Mouse (Mus musculus) Muller cell, postnatal 12 days (primary cell): ENCODE measurements around the gene Marf1.
"Not testable (repeated sequence)": the region's sequence is repeated elsewhere in the genome, so short reads cannot be mapped to it uniquely, and the experiment has no call there.

ENCODE experiments used
- DNase-seq: peaks from one replicate; pipeline ENCODE4 v3.0.0-alpha.2; 2015; ENCODE audit errors: inconsistent ontology term

Gene Marf1

DNA sequence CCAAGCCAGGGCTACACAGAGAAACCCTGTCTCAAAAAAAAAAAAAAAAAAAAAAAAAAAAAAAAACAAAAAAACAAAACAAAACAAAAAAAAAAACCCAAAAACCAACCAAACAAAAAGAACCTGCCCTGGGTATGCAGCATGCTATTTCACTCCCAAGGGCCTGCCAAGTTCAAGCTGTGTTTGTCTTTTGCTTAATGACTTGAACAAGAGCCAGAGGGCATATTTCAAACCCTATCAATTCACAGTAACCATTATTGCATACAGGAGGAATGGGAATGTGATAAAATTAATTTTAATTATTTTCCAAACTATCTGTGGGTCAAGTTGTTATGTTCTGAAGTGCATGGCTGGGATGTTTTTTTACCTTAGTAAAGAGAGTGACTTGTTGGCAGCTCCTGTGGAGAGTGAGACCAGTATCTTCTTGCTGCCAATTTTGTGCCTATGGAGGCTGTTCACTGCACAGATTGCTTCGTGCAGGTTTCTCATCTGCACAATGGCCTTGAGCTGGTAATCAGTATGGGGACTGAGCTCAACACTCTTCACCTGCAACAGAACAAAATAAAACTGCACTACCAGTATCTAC is 25.1 kb downstream of the Marf1 start:
- peak; percentile 60 for DNase-seq

DNA sequence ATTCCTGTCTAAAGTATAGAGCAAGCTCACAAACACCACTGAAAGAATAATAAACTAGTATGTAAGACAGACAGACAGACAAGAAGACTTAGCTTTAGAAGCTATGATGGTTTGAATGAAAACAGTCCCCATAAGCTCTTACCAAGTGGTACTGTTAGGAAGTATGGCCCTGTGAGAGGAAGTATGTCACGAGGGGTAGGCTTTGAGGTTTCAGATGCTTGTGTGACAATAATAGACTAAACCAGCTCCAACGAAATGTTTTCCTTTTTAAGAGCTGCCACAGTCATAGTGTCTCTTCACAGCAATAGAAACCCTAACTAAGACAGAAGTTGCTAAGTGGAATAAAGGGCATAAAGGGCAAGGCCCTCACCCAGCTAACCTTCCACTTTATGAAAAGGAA is 28.1 kb downstream of the Marf1 start:
- no peak for DNase-seq

DNA sequence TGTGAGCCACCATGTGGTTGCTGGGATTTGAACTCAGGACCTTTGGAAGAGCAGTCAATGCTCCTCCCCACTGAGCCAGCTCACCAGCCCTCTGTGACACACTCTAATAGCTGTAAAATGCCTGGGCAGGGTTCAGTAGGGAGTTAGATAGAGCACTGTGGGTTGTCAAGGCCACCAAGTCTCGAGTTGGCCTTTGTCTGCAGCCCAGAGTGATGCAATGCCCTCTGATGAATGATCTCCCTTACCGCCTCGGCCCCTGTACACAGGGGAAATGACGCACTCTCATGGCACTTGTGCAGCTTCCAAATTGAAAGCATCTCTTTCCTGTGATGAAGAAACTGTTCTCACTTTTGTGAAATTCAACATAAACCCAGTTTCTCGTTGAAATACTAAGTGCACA is 31.3 kb downstream of the Marf1 start:
- DNase-seq, result no peak

DNA sequence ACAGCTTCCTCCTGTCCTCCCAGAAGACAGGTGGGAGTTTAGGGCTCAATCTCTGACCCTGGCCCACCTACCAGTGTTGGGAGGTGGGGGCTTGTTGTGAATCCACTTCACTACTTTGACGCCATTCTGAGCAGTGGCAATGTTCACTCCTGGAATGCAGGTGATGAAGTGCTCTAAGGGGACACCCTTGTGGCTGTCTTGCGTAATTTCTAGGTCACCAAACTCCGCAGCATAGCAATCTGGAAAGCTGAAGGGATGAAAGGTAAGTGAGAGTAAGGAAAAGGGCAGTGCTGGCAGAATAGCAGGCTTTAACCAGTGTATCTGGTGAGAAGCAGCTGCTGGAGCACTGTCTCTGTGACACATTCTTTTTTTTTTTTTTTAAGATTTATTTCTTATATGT is 31.8 kb downstream of the Marf1 start:
- no peak for DNase-seq

DNA sequence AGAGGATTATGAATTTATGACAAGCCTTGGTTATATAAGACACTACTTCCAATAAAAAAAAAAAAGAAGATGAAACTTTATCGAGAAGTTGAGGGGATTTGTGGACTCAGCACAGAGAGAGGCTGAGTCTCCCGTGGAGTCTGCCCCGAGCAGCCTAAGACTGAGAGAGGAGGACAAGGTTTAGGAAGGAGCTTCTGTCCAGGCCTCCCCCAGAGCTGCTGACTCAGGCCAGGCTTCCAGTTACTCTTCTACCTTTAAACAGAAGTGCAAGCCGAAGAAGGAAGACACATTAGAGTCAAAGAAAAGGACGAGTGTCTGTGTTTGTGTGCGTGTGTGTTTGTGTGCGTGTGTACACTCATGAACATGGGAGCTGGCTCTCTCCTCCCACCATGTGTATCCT is 32.4 kb downstream of the Marf1 start:
- no peak for DNase-seq

DNA sequence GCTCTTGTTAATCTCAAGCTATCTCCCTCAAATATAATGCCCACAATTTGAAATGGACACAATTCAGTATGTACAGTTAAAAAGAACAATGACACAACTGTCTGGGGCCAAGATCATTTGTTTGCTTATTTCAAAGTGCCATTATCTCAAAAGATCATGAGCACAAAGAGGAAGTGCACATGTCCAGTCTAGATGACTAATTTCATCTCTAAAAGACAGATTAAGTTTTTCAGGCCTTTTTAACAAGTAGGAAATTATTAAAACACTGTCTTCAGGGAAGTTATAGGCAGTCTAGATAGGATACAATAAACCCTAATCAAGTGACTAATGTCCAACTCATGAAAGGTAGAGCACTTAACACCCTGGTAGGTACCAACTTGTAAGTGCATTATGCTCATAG is 34.2 kb downstream of the Marf1 start:
- no peak for DNase-seq

DNA sequence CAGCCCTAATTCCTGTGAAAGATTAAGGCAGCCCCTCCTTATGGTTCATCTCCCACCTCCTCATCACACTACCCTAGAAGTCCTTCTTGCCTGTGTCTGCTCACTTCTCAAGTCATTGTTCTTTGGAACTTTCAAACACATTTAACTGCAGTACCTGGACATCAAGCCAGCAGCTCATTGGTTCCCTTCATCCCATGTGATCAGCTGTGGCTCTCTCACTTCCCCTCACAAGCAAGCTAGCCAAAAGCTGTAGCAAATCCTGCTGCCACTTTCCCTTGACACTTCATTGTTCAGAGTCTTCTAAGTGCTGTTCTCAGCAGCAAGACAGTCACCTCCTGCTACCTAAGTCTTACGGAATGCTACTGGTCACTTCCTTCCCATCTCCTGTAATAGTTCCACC is 37.9 kb downstream of the Marf1 start:
- DNase-seq, result no peak

DNA sequence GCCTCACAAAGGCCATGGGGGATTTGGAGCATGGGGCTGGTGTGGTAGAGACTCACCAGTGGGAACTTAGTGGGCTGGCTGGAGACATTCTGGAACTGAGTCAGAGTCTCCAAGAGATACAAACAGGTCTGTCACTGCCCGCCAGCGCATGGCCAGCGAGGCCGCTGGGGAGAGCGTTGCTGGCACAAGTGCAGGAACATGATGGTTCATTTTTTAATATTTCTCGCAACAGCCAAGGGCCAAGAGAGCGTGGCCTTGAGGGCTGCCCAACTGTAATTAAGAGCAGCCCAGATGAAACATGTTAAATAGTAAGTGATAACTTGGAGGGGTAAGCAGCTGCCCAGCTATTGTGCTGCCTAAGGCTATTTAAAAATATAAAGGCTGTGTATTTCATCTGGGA is 38.4 kb downstream of the Marf1 start:
- no peak for DNase-seq

DNA sequence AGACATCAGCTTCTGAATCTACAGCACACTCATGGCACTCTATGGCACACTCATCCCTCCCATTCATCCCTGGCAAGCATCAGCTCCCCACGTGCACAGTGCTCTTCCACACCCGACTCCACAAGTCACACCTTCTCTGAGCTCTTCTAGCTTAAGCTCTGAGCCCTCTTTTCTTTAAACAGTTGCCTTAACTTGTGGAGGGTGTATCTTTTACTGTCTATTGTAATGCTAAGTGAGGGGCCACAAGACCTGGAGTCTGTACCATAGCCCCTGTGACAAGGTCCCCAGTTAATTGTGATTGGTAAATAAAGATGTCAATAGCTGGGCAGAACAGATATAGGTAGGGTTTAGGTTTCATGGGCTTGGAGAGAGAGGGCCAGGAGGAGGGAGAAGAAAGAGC is 39.2 kb downstream of the Marf1 start:
- no peak for DNase-seq

DNA sequence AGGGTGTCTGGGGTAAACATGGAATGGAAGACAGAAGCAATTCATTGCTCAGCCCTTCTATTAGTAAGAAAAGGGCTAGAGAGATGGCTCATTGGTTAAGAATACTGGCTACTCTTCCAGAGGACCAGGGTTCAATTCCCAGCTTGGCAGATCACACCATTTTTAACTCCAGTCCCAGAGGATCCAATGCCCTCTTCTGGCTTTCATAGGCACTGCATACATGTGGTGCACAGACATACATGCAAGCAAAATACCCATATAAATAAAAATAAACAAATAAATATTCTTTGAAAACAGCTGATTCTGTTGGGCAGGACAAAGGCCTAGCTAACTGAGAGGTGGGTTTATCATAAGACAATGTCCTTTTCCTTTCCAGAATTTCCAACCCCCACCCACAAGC is 40.6 kb downstream of the Marf1 start:
- no peak for DNase-seq

DNA sequence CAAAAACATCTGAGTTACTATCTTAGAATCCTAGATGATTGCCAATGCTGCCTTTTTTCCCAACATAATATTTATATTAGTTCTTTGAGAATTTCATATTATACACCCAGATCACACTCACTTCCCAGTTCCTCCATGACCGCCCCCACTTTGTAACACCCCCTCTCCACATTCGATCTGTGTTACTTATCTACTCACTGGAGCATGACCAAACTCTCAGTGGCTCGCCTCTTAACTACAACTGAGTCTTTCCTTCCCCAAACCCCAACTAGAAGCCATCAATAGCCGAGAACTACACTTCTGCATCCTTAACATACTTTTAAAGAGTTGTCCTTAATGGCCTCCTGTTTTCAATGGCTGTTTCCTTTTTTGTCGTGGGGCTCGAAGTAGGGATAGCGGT is 41.6 kb downstream of the Marf1 start:
- no peak for DNase-seq

DNA sequence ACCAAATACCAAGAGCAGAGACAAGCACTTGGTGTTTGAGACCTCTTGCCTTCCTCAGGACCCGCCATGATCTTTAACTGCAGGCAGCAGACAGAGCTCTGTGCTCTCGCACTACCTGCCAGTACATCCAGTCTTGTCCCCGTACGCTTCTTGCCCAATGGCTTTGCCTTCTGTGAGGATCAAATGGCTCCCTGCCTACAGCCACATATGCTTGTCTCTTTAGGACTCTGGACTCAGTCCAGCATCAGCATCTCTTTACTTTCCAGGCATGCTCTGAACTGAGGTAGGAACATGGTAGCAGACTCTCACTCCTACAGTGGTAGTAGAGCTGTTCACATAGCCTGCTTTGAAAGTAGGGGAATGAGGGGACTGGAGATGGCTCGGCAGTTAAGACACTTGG is 42.2 kb downstream of the Marf1 start:
- DNase-seq, result no peak

DNA sequence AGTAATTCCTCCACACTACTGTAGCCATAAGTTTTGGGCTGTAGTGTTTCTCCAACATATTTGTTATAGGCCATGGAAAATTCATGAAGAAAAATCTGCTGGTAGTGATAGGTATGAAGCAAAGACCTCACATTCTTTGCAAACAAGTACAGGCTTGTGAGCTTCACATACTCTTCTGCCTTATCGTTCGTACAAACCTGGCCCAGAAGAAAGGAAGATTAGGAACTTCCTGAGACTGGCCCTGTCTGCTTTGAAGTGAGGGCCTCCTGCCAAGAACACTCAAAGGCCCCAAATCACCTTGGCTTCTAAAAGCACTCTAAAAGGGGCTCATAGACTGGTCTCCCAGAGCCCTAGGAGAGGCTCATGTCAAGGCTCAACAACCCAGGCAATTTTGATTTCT is 45.9 kb downstream of the Marf1 start:
- no peak for DNase-seq

DNA sequence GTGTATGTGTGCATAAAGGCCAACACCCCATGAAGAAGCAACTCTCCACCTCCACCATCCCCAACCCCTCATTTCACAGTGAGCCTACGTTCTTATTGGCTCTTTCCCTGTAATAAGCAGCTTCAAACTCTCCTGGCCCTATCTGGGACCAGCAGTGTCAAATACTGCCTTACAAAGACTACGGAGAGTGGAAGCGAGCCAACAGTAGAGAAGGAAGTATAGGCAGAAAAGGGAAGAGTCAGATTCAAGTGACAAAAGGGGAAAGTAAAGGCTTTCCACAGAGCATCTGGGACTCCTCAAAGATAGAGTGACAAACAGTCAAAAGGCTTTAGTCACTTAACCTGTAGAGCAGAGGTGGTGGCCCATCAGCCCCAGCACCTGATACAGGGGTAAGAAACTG is 50.4 kb downstream of the Marf1 start:
- DNase-seq, result no peak

DNA sequence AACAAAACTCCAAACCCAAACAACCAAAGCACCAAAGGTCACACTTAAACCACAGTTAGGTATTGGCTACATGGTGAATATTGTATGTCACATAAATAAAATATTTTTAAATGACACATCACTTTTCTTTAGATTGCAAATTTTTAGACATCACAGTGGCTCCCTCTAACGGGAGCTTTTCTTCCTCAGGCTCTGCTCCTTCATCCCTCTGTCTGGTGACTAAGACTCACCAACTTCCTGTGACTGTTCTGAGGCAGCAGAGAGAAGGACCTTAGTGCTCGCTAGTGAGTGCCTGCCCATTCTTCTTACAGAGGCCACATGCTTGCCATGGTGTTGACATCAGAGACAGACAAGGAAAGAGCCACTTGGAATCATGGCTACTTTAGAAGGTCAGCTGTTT is 51.0 kb downstream of the Marf1 start:
- DNase-seq, result peak; percentile 11

DNA sequence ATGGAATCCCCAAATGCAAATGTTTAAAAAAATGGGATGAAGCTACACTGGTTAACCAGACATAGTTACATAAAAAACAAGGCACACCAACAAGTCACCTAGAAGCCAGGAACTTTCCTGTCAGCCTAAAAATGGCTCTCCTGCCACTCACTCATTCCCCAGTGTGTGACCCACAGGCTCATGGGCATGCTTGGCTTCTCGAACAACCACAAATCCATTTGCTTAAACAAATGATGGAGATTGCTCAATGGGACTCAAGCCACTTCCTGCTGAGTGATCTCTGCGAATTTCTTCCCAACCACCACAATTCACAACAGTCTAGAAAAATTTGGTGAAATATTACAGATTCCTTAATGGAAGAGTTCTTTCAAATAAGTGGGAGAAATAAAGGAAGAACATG is 52.2 kb downstream of the Marf1 start:
- peak; percentile 72 for DNase-seq

DNA sequence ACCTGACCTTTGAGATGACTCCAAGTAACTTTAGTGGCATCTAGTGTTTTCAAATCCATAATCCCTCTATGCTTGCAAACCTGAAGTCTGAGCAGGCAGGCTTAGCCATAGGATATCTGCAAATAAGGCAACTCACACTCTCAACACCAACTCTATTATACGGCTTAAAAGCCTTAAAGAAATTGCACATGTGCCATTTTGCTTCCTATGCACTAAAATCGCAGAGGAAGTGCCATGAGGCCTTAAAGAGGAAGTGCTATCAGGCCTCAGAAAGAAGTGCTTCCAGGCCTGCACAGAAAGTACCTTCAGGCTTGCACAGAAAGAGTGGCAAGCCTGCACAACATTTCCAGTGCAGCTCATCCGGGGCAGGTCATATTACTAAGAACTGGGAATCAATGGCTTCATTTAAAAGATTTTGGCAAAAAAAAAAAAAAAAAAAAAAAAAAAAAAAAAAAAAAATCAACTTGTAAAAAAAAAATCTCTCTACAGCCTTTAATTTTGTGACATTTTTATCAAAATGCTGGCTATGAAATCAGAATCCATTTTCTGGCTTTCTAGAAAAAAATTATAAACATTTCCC is 53.4 kb downstream of the Marf1 start:
- DNase-seq, result no peak

DNA sequence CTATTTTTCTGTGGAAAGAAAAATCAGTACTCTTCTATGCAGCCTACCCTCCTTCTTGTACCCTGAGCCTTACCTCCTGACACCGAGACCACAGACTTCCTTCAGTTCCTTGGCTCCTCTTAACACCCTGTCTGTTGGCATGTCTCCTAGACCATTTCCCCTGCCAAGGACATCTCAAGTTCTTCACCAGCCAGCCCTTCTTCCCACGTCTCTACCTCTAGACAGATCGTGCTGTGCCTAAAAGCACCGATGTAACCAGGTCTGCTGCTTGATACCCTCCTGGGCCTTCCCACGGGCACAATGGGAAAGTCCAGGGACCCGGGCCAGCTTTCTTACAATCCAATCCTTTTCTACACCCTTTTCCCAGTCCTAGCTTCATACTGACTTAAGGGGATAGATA is 57.3 kb downstream of the Marf1 start:
- no peak for DNase-seq

DNA sequence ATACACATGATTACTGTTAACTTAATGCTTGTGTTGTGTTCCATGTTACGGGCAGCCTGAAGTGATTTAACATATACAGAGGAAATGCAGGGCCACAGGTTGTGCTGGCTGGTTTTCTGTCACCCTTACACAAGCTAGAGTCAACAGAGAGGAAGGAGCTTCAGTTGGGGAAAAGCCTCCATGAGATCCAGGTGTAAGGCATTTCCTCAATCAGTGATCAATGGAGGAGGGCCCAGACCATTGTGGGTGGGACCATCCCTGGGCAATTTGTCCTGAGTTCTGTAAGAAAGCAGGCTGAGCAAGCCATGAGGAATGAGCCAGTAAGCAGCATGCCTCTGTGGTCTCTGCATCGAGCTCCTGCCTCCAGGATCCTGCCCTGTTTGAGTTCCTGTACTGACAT is 71.4 kb downstream of the Marf1 start:
- no peak for DNase-seq

DNA sequence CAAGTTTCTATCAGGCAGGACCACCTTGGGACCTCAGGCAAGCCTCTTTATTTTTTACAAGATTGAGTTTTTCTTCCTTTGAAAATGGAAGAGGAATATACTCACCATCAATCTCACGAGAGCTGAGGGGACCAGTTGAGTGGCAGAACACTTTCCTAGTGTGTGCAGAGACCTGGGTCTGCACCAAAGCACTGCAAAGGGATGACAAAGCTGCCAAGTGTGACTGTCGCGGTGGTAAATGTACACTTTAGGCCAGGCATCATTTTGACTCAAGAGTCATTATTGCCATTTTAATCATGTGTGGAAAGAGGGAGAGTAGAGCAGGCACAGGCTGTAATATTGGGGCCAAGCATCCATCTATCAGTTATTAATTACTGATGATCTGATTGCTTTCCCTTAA is 73.9 kb downstream of the Marf1 start:
- no peak for DNase-seq

DNA sequence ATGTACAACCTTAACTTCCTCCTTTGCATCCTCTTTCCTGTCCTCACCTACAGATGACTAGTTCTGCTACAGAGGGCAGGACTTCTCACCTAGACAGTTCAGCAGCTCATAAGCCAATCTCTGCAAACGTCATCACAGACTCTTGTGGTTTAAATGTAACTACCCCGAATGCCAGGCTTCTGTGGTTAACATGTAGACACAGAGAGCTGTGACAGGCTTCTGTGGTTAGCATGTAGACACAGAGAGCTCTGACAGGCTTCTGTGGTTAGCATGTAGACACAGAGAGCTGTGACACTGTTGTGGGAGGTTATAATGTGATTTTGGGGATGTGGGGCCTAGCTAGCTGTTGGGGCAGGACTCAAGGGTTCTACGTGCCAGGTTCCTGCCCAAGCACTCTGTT is 74.9 kb downstream of the Marf1 start:
- no peak for DNase-seq

DNA sequence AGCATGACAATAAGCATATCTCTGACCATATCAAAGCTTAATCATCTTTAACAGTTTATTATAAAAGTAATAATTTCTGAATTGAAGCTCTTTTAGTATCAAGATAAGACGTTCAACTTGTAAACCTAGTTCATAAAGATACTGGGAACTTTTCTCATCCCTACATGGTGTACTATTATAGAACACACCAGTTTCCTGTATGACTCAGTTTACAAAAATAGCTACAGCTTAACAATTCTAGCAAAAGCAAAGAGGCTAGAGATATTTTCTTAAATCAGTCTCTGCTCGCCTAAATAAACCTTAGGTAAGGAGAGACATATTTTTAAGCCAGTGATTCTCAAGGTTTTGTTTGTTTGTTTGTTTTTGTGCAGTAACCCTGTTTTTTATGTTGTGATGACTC is 80.2 kb downstream of the Marf1 start:
- no peak for DNase-seq

DNA sequence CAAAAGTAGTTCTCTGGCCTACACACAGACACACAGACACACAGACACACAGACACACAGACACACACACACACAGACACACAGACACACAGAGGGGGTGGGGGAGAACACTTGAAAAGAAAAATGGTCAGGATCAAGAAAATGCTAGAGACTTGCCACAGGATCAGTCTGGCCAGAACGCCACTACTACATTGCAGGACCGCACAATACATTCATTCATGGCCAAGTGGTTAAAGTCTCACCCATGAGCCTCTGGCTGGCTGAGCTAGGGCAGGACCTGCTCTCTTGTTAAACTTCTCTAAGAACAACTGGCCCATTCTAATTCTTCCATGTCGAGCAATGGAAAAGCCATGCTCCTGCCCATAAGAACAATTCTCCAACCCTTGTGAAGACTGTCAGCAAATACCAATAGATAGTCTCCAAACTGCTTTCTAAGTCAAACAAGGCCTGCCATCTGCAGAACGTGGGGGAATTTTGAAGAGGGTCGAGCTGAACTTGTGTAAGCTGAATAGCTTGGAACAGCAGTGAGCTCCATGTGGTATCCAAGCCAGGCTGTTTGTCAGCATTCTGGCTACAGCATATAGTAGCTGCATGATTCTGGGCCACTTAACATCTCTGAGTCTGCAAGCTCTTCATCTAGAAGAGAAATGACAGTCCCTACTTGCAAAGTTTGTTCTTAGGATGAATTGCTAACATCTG is 92.5 kb downstream of the Marf1 start:
- no peak for DNase-seq

DNA sequence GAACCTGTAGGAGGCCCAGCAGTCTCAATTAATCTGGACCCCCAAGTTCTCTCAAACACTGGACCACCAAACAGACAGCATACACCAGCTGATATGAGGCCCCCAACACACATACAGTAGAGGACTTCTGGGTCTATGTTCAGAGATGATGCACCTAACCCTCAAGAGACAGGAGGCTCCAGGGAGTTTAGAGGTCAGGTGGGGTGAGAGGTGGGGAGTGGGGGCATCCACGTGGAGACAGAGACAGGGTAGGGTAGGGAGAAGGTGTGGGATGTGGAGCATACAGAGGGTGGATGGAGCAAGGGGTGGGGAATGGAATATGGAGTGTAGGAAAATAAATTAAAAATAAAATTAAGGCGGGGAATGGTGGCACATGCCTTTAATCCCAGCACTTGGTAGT is 94.5 kb downstream of the Marf1 start:
- DNase-seq, result not testable (repeated sequence)
